Mouse (Mus musculus) mature B cell (primary cell): ENCODE measurements around the gene Nfrkb.

ENCODE experiments used
- in situ Hi-C: fragments of 300-500 bp; cut with MboI; formaldehyde crosslinking; loops from 2 replicates; pipeline ENCODE4 v1.14.3; 2019

The Nfrkb gene

GRCm38 (mm10) chr9:31428971-31429370 is 43.0 kb downstream of the Nfrkb start:
- in situ Hi-C loops = no loop called here

- in situ Hi-C loops = no loop called here
Observed at GRCm38 (mm10) chr9:31430011-31430410, 44.0 kb downstream of the Nfrkb start.

DNA sequence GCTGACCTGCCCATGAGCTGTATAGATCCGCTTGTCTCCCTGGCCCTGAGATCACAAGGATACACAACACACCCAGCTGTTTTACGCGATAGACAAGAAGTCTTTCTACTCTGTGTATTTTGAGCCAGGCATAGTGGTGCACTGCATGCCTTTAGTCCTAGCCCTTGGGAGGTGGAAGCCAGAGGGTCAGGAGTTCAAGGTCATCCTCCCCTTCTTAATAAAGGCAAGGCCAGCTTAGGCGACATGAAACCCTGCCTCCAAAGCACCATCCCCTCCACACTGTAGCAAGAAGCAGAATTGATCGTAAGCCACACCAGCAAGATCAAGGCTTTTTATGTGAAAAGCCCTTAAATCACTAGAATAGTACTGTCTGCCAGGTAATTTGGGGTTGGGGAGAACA is 45.8 kb downstream of the Nfrkb start:
- in situ Hi-C loops = no loop called here

DNA sequence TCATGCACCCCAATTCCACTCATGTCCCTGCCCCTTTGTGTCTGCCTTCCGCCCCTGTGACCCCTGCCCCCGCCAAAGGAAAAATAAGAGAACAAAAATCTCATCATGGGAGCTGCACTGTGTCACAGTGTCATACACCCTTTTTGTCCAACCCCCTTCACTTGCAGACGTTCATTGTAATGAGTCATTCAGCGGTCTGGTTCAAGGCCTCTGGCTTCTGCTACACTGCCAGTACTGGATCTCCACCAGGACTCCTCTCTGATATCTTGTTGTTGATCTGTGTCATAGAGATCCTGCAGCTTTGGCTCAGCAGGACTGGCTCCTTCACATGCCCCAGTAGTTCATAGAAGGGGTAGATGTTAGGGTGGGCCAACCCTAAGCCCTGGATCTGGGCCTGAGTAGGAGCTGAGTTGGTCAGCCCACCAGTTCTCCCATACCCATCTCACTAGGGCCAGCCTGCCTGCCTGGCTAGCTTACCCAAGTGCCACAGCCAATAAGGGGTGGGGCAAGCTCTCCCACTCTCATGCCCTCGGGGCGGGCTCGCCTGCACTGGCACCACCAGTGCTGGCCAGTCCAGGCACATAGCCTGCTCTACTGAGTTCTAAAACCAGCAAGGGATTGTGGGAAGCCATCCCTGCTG is 46.5 kb downstream of the Nfrkb start:
- in situ Hi-C loops = no loop called here

GRCm38 (mm10) chr9:31433431-31433830 is 47.4 kb downstream of the Nfrkb start:
- in situ Hi-C loops = no loop called here

DNA sequence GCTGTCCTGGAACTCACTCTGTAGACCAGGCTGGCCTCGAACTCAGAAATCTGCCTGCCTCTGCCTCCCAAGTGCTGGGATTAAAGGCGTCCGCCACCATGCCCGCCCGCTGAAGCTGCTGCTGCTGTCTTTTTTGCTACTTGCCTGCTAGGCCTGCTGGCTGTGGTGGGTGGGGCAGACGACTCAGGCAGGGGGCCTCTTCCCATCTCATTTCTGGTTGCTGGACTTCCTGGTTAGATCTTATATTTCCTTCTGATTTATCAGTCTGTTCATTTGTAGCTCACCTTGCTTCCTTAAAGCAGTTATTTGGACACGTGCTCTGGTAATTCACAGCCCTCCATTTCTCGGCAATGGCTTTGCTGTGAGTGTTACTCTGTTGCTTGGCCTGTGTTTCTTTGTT is 49.4 kb downstream of the Nfrkb start:
- in situ Hi-C loops = no loop called here

- in situ Hi-C loops = no loop called here
Observed at GRCm38 (mm10) chr9:31437861-31438260, 51.9 kb downstream of the Nfrkb start.

DNA sequence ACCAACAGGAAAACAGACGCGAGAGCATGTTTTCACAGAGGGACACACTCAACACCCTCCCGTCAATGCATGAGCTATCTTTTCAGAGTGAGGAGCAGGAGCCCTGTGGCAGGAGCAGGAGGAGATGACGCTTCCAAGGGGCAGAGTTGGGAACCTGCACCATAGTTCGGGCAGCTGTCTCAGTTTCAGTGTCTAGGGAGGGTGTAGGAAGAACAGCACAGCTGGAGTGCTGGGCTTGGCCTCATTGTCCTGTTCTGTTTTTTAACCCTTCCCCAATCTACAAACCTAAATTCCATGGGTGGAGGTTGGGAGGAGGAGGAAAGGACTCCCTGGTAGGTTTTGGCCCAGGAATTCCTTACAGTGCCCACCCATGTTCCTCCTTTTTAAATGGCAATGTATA is 52.8 kb downstream of the Nfrkb start:
- in situ Hi-C loops = no loop called here

- in situ Hi-C loops = no loop called here
Observed at GRCm38 (mm10) chr9:31439341-31439740, 53.3 kb downstream of the Nfrkb start.

DNA sequence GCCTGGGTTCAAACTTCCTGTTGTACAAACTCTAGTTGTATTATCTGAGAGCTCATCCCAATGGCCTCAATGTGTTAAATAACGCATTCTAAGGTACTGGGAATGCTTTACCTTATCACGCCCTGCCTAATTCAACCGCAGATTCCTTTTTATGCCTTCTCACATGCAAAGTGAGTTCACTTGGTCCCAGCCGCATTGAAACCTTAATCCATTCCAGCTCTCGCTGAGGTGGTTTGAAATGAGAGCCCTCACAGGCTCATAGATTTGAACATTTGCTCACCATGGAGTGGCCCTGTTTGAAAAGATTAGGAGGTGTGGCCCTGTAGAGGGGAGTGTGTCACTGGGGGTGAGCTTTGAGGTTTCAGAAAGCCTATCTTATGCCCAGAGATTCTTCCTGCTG is 54.4 kb downstream of the Nfrkb start:
- in situ Hi-C loops = no loop called here

GRCm38 (mm10) chr9:31441487-31441886 is 55.5 kb downstream of the Nfrkb start:
- in situ Hi-C loops = no loop called here

- in situ Hi-C loops = no loop called here
Observed at GRCm38 (mm10) chr9:31444236-31444635, 58.2 kb downstream of the Nfrkb start.

- in situ Hi-C loops = no loop called here
Observed at GRCm38 (mm10) chr9:31449145-31449772, 63.3 kb downstream of the Nfrkb start.

- in situ Hi-C loops = no loop called here
Observed at GRCm38 (mm10) chr9:31452166-31452565, 66.2 kb downstream of the Nfrkb start.

GRCm38 (mm10) chr9:31454356-31454755 is 68.4 kb downstream of the Nfrkb start:
- in situ Hi-C loops = no loop called here

DNA sequence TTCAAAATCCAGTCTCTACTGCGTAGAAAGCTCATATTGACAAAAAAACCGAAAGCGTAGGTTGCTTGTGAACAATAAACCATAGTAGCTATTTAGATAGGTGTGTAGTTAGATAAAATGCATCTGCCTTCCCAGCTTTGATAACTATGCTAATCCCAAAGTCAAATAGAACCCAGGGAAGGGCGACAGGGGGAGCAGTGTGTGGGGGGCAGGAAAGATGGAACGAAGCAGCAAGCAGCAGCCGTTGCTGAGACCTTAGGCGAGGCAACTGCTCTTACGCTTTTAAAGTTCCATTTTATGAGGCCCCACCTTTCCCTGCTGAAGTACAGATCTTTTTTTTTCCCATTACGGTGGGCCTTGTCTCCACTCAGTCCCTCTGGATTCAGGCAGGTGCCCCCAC is 77.2 kb downstream of the Nfrkb start:
- in situ Hi-C loops = no loop called here

DNA sequence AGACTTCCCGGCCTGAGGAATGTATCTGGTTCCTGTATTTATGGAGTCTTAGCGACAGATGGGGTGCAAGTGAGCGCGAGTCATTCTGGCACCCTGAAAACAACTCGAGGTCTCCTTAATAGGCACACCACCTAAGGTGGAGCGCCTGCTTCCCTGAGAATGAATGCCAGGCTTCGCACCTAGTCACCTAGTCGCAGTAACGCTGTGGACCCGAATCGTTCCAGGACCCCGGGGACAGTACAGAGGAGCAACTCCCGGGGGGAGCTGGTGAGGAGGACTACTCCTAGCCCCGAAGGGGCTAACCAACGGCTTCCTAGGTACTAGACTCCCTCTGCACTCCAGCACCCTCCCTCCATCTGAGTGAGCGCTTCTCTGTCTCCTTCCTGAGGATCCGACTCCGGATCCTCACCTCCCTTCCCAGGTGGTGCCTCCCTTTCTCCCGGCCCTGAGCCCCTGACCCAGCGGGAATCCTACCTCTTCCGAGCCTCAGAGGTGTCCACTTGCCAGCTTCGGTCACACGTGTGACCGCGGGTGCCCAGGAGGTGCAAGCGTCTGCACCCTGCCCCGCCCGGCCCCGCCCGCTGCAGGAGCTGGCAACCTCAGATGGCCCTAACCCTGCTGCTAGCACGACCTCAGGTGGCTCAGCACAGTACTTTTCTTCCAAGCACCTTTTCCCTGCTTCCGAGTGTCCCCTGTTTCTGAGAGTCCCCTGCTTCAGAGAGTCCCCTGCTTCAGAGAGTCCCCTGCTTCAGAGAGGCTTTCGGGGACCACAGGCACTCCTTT is 77.9 kb downstream of the Nfrkb start, which contains the start of gene Tmem45b:
Tmem45b (minus strand) TSS at position 771 of the 783 bp plus-strand sequence.
- in situ Hi-C loops = no loop called here
